Mouse (Mus musculus) bone marrow, adult 2 months (tissue): ENCODE measurements around the gene Zfp423.

Experiments used
- CTCF ChIP-seq: fragments of 200-500 bp; IDR thresholded peaks from 2 replicates; pipeline ENCODE4 v1.5.1; 2011; ENCODE audit warnings: low read length, control low read depth; ENCODE audit not compliant: control insufficient read depth, insufficient read depth
- POLR2A ChIP-seq: fragments of 200-500 bp; IDR thresholded peaks from 2 replicates; pipeline ENCODE4 v1.6.1; 2011; ENCODE audit warnings: low read depth, mild to moderate bottlenecking, control low read depth, low read length, borderline replicate concordance; ENCODE audit not compliant: control insufficient read depth

DNA sequence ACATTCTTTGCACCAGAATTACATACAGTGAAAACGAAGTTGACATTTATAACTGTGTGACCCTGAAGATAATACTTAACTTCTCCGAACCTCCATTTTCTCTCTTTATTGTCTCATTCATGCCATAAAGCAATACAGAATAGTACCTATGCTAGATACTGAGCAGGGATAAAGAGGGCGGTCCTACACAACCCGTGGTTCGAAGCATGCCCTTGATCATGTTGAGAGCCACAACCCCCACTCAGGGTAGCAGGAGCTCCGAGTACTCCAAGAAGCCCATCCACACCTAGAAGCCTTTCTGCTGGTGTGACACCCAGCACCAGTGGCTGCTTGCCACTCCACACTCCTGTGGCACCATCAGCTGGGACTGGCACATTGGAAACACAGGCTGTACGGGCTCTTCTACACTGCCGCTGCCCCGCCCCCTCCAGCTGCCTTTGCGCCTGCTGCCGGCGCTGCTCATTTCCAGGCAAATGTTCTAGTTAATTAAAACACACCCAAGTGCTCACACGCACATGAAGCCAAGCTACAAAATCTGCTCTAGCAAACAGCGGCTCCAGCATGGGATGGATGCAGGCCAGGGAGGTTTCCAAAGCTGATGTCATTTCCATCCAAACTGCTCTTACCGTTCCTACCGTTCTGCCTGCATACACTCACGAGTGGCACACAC, 147.9 kb downstream of the Zfp423 start:
- TF ChIP-seq POLR2A (no peak), CTCF (no peak)
